Mouse (Mus musculus) macrophage (primary cell): ENCODE results near the gene Corin. TPM values are rescaled to one million over a fixed set of nuclear protein-coding genes. Genes with fewer than 3 reads are reported as not detected.

Experiments used
- H3K27ac ChIP-seq: fragments of 350-480 bp; formaldehyde crosslinking; 2 replicates; pipeline ENCODE4 v1.9.0; 2021
- H3K36me3 ChIP-seq: fragments of 350-480 bp; formaldehyde crosslinking; 2 replicates; pipeline ENCODE4 v1.9.0; 2021; ENCODE audit errors: inconsistent target
- H3K4me3 ChIP-seq: fragments of 350-480 bp; formaldehyde crosslinking; 2 replicates; pipeline ENCODE4 v1.9.0; 2021; ENCODE audit errors: inconsistent target
- H3K79me2 ChIP-seq: fragments of 350-480 bp; formaldehyde crosslinking; 2 replicates; pipeline ENCODE4 v1.9.0; 2021; ENCODE audit errors: inconsistent target
- WGBS: methylation state at CpG from one replicate; pipeline ENCODE4 v1.1.7; 2026; ENCODE audit warnings: inconsistent platforms; ENCODE audit not compliant: missing documents; 5-methylcytosine and 5-hydroxymethylcytosine counted together
- polyA plus RNA-seq: library from polyadenylated mRNA; stranded (reverse); fragments of 250-400 nt; gene quantifications from 3 replicates; pipeline ENCODE4 v1.2.4, GENCODE M21; 2018; ENCODE audit warnings: inconsistent platforms

The Corin gene
- polyA plus RNA-seq, 1 experiment from 2014 or later = not detected

- H3K27ac ChIP-seq = no peak overlapping the region
- H3K36me3 ChIP-seq = peaks cover 17% of the 10 kb centered on the region; the same call in 1 of the 2 replicates
Observed at GRCm38 (mm10) chr5:72250180-72250579, 254.1 kb downstream of the Corin start.

More at GRCm38 (mm10) chr5:72250180-72250579, 254.1 kb downstream of the Corin start:
- H3K79me2 ChIP-seq = no peaks in the 10 kb centered on the region
- H3K4me3 ChIP-seq = no peak overlapping the region
- 33% methylated on average over 1 of the region's 1 CpGs for WGBS

Other genes starting within 250 kb of the Corin start
- 25.2 to 83.5 TPM (median 75.2 TPM) in 3 replicates for gene Nfxl1, start 55.2 kb upstream of the Corin start, polyA plus RNA-seq
- not detected in 3 replicates for gene Zar1, start 76.8 kb upstream of the Corin start, polyA plus RNA-seq
- not detected in 3 replicates for gene Gm5868, start 83.1 kb upstream of the Corin start, polyA plus RNA-seq
- gene Cnga1, start 139.8 kb upstream of the Corin start, polyA plus RNA-seq = not detected in 3 replicates
- gene Nipal1, start 143.3 kb upstream of the Corin start, polyA plus RNA-seq = not detected in 3 replicates
- 0.06 to 0.37 TPM (median 0.27 TPM) in 3 replicates for gene Txk, start 248.3 kb upstream of the Corin start, polyA plus RNA-seq